Mouse (Mus musculus) CD4-positive, CD25-positive, alpha-beta regulatory T cell, adult 9 weeks (primary cell): Measurements from ENCODE around the gene Olfr351. TPM values are rescaled to one million over a fixed set of nuclear protein-coding genes. Genes with fewer than 3 reads are reported as not detected.

ENCODE experiments used
- polyA plus RNA-seq: library from polyadenylated mRNA; unstranded; fragments of 100-300 nt; shearing (Covaris generic); gene quantifications from one replicate; pipeline ENCODE4 v1.2.1, GENCODE M21; 2017

The Olfr351 gene
- not detected for polyA plus RNA-seq

GRCm38 (mm10) chr2:36862560-36862959 lies at the start of gene Olfr351:
TSS of gene Olfr351 (minus strand) at chr2:36862660.

GRCm38 (mm10) chr2:36905380-36905779 lies 42.9 kb upstream of the Olfr351 start, which contains the start of gene Olfr354:
TSS of gene Olfr354 (plus strand) at chr2:36905680.

GRCm38 (mm10) chr2:36892836-36893235 lies 30.4 kb upstream of the Olfr351 start, which contains the start of gene Olfr353:
TSS of gene Olfr353 (minus strand) at chr2:36892936.

GRCm38 (mm10) chr2:36868160-36868559 lies 5.7 kb upstream of the Olfr351 start, which contains the start of gene Olfr352:
TSS of gene Olfr352 (plus strand) at chr2:36868460.

GRCm38 (mm10) chr2:36846010-36846409 lies 16.4 kb downstream of the Olfr351 start, which contains the start of gene Olfr350:
TSS of gene Olfr350 (plus strand) at chr2:36846310.

GRCm38 (mm10) chr2:36816932-36817331 lies 45.5 kb downstream of the Olfr351 start, which contains the start of gene Olfr3:
TSS of gene Olfr3 (minus strand) at chr2:36817032.

Other genes with a start within 250 kb of the Olfr351 start
- gene Olfr345, start 222.6 kb downstream of the Olfr351 start, polyA plus RNA-seq = not detected
- not detected for gene Olfr346, start 176.9 kb downstream of the Olfr351 start, polyA plus RNA-seq
- not detected for gene Olfr347, start 130.8 kb downstream of the Olfr351 start, polyA plus RNA-seq
- gene Olfr348, start 78.4 kb downstream of the Olfr351 start, polyA plus RNA-seq = not detected
- 0.24 TPM for gene Olfr50, start 72.1 kb downstream of the Olfr351 start, polyA plus RNA-seq
- not detected for gene Olfr3, start 45.6 kb downstream of the Olfr351 start, polyA plus RNA-seq
- gene Olfr350, start 16.4 kb downstream of the Olfr351 start, polyA plus RNA-seq = not detected
- gene Olfr352, start 5.8 kb upstream of the Olfr351 start, polyA plus RNA-seq = not detected
- gene Olfr353, start 30.3 kb upstream of the Olfr351 start, polyA plus RNA-seq = not detected
- gene Olfr354, start 43.0 kb upstream of the Olfr351 start, polyA plus RNA-seq = not detected
- gene Olfr355, start 66.2 kb upstream of the Olfr351 start, polyA plus RNA-seq = 0.20 TPM
- gene Olfr356, start 74.5 kb upstream of the Olfr351 start, polyA plus RNA-seq = not detected
- not detected for gene Olfr357, start 131.2 kb upstream of the Olfr351 start, polyA plus RNA-seq
- not detected for gene Olfr358, start 146.7 kb upstream of the Olfr351 start, polyA plus RNA-seq
- not detected for gene Olfr360, start 203.1 kb upstream of the Olfr351 start, polyA plus RNA-seq
- not detected for gene Olfr361, start 226.6 kb upstream of the Olfr351 start, polyA plus RNA-seq